Mouse (Mus musculus) A20 (cell line): ENCODE measurements around the gene Heyl.
"Not testable (repeated sequence)": the region's sequence is repeated elsewhere in the genome, so short reads cannot be mapped to it uniquely, and the experiment has no call there.

Source experiments
- DNase-seq: peaks from one replicate; pipeline ENCODE4 v3.0.0-alpha.2; 2011; ENCODE audit warnings: low read depth, low spot score

Heyl gene

GRCm38 (mm10) chr4:123232841-123233240, 515 bp upstream of the Heyl start:
- DNase-seq = no peak

DNA sequence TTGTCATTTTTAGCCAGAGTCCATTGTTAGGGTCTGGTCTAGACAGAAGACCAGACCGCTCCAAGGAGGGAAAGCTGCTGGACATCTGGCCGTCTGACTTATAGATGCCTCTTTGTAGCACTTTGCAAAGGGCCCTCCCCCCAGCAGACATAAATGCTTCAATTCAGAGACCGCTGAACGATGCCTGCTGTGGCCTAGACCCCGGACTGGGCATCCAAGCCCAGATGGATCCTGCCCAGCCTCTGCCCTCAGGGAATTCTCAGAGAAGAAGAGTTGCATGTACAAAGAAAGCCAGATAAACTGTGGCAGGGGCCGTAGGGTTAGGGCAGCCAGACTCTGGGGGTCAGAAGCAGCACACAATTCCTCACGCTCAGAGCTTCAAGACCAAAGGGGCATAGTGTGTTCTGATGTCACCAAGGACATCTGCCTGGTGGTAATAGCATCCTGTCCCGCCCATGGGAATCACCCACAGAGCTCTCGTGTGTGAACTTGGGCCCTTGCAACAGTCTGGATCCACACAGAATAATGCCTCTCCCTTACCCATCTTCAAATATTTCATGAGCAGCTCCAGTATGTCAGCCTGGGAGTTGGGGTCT, 2.6 kb downstream of the Heyl start:
- DNase-seq = no peak

DNA sequence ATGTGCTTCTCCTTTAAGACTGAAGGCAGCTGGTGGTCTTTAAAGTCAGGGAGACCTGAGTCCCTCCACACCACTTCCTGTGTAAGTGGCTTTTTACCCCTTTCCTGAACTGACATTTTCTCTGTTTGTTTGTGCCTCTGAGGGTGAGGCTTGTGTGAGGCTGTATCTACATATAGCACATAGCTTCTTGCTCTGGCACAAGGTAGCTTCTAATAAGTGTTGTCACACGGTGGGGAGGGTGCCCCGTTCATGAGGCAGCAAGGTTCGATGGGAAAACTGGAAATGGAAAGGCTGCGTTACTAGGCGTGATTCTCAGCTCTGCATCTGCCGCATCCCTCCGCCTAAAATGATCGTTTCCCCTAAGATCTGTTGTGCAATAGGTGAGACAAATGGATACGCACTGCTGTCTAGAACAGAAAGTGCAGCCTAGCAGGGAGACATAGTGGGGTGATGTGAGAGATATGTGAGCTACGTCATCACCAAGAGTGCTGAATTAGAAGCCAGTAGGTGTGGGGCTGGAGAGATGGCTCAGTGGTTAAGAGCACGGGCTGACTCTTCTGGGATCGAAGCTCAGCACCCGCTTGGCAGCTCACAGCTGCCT, 3.2 kb downstream of the Heyl start:
- no peak for DNase-seq

DNA sequence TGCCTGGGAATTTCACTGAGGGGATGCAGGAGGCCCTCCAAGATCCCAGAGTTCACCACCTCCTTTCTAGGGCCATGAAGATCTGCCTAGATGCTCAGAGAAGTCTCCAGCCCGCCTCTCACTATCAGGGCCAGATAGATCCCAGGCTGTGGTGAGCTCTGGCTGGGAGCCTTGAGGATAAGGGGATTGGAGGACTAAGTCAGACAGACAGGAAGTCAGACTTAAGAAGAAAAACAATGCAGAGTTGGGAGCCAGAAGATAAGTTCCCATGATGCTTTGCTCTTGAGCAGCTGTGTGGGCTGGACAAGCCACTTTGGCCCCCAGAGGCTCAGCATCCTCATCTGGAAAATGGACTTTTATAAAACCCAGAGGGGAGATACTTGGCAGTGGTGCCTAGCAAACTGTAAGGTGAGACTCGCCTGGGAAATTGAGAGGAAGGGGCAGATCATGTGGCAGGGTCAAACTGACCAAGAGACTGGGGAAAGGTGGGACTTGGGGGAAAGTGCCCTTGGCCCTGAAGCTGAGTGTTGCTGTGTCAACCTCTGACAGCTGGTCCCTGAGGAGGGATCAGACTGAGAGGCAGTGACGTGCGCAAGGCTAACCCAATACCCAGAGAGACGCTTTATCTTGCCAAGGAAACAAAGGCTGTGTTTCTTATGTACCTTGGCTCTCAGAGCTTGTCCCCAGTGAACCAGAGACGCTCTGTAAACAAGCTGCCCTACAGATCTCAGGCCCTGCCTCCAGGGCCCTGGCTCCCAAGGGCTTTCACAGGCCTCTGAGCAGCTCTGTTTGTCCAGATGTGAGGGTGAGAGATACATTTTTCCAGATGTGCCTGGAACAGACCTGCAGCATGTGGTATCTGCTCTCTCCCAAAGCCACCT, 4.3 kb downstream of the Heyl start:
- DNase-seq = no peak

DNA sequence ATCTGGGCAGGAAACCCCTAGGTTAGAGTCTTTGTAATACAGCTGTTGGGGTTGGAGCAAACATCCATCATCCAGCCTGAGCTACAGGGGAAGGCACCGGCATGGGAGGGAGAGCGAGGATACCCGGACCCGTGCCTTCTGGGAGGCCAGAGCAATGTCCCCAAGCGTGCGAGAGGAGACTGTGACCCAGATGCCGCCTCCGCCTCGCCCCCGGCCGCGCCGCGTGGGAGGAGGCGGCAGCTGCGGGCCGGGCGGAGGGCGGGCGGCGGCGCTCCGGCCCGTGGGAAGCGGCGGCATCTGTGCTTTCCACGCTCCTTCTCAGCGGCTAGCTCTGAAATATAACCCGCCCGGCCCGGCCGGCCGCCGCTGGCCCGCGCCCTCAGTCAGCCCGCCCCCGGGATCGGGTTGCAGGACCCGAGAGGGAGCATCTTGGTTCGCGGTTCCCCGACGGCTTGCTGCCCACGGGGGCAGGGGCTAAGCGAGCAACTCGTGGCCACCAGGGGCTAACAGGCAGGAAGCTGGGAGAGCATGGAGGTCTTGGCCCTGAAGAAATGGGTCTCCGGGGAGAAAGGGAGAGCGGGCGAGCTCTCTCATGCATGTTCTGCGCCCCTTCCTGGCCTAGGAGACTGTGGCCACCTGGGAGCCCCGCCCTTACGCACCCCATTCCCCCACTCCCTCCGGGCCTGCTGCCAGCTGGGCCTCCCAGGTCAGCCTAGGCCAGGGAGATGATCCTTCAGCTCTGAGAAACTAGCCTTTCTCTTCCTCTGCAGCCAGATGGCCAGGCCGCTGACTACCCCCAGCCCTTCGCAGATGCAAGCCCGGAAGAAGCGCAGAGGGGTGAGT, 6.2 kb downstream of the Heyl start:
- DNase-seq = no peak

DNA sequence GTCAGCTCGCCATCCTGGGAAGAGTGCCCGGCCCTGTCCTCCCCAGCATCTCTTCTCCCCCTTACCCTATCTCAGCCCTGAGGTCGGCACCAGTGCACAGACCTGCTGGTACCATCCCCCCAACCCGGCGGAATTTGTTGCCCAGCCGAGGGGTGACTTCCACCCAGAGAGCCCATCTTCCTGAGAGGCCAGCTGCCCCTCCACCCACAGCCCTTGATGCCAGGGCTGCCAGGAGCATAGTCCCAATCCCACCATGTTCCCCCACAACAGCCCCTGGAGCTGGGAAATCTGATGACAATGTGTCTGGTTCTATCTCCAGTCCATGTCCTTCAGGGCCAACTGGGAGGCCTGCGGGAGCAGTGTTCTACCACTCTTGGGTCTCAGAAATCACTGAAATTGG, 12.9 kb downstream of the Heyl start:
- DNase-seq = no peak

DNA sequence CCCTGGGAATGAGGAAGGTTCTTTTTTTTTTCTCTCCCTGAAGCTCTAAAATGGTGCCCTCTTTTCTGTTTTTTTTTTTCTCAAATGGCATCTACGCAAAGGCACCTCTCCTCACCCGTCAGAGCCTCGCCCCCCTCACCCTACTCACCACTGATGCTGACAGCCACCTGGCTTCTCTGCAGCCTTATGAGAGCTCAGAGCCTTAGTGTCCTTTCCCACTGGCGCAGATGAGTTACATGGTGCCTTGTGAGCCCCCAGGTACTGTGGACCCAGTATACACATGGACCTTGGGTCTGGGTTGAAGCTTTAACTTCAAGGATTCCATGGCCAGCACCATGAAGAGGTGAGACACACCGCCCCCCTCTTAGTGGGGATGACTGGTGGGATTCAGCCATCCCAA, 13.3 kb downstream of the Heyl start:
- no peak for DNase-seq

GRCm38 (mm10) chr4:123247147-123247880, 14.0 kb downstream of the Heyl start:
- no peak for DNase-seq

DNA sequence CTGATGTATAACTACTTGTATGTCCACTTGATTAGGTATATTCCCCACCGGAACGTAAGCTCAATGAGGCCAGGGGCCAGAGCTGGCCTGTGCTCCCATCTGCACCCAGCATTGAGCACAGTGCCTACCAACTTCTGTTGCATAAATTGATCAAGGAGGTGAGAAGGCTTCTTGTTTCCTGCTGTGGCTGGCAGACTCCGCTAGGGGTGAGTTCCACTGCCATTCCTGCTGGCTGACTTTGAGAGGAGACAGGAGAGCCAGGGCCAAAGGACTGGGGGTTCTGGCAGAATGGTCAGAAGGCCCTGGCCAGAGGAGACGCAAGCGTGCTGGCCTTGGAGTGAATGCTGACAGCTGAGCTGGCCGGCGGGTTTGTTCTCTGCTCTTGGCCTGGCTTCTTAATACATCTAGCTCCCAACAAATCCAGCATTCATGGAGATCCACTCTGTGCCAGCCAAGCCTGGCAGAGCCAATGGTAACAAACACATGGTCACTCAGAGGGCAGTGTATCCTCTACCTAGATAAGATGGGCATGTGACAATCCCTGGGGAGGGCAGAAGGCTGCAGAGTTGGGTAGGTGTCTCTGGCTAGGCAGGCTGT, 15.7 kb downstream of the Heyl start:
- DNase-seq = no peak

- DNase-seq = no peak
Measured at GRCm38 (mm10) chr4:123252214-123252613, 18.9 kb downstream of the Heyl start.

DNA sequence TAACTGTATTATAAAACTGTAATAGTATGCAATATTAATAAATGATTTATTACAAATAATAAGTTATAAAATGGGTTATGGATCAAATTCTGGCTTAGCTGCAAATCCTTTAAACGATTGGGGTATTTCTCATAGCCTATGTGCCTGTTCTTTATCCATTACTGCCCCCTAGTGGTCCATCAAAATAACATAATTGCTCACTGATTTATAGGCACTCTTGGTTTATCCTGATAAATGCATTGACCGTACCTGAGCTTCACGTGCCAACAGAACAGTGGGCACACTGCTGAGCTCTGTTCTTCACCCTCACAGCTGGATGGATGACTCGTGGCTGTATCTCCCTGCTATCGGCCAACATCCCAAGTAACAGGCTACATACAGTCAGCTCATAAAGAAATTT, 21.3 kb downstream of the Heyl start:
- peak; percentile 68 for DNase-seq

- DNase-seq = no peak
Measured at GRCm38 (mm10) chr4:123260071-123260746, 26.9 kb downstream of the Heyl start.

- no peak for DNase-seq
Measured at GRCm38 (mm10) chr4:123261721-123262401, 28.5 kb downstream of the Heyl start, which contains the start of gene Pabpc4. Pabpc4 (plus strand) TSS chr4:123262351.

DNA sequence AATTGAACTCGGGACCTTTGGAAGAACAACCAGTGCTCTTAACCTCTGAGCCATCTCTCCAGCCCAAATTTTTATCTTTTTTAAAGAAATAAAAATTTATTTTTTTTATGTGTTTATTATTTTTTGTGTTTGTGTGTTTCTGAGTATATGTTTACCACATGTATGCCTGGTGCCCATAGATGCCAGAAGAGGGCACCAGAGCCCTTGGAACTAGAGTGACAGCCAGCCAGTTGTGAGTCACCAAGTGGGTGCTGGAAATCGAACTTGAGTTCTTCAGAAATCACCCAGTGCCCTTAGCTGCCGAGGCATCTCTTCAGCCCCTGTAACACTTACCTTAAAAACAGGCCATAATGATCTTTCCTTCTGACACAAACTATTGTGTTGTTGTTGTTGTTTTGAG, 37.7 kb downstream of the Heyl start:
- DNase-seq = no peak

GRCm38 (mm10) chr4:123280117-123280516, 46.8 kb downstream of the Heyl start:
- DNase-seq = no peak

GRCm38 (mm10) chr4:123282500-123282899, 49.1 kb downstream of the Heyl start:
- peak; percentile 95 for DNase-seq

GRCm38 (mm10) chr4:123282915-123283674, 49.7 kb downstream of the Heyl start:
- not testable (repeated sequence) for DNase-seq

DNA sequence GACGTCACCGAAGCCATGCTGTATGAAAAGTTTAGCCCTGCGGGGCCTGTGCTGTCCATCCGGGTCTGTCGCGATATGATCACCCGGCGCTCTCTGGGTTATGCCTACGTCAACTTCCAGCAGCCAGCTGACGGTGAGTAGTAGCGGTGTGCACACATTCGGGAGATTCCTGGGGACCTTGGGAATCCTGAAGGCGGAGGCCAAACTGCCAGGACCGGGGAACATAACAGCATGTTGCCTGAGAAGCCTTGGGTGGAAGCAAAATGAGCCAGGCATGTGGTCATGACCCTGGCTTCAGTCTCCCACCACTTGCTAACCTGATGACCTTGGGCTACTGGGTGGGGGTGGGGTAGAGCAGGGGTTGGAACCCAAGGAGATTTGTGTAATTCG, 50.3 kb downstream of the Heyl start:
- peak; percentile 43 for DNase-seq
